Mouse (Mus musculus) frontal cortex, adult (tissue): ENCODE results near the gene Gm49352.
"Not testable (repeated sequence)": the region's sequence is repeated elsewhere in the genome, so short reads cannot be mapped to it uniquely, and the experiment has no call there.

Source experiments
- ATAC-seq: cut with Nextera tagmentation; 2 replicates; pipeline ENCODE4 v1.9.2; 2017; ENCODE audit warnings: mild to moderate bottlenecking, moderate library complexity, mixed read lengths; ENCODE audit not compliant: low TSS enrichment

Gm49352 gene

GRCm38 (mm10) chr13:61568074-61568473 lies at the start of gene Gm49352:
Gene Gm49352 (minus strand): TSS chr13:61568174.
- ATAC-seq: not testable (repeated sequence)

- no peak for ATAC-seq
These were observed 2.1 kb upstream of the Gm49352 start, which contains the start of gene Cts3 for GRCm38 (mm10) chr13:61570027-61570426. Gene Cts3 (minus strand): TSS chr13:61570127.

DNA sequence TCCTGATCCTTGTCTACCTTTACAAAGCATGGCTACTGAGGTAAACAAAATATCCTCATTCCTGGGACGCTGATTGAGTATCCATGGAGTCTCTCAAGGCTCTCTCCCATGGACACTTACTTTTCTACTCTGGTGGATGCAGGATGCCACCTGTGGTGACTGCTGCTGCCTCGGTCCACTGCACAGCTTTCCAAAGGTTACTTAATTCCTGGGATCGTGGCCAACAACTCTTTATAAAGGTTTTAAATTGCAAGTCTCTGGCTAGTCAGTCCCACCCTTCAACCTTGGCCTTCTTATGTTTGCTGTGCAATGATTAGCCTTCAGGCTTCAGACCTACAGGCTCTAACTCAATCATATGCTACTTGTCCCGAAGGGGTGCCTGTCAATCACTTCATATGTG lies 26.3 kb downstream of the Gm49352 start, which contains the start of gene Ctsm:
Ctsm (minus strand) TSS at position 209 of the 400 bp plus-strand sequence.
- ATAC-seq: no peak
